Mouse (Mus musculus) cortical plate, adult 2 months (tissue): ENCODE results near the gene Zfyve19.

Experiments
- CTCF ChIP-seq: fragments of 200-500 bp; IDR thresholded peaks from 2 replicates; pipeline ENCODE4 v1.5.1; 2011; ENCODE audit warnings: mild to moderate bottlenecking, control low read depth, low read length; ENCODE audit not compliant: insufficient read depth; ENCODE audit errors: extremely low read depth
- POLR2A ChIP-seq: fragments of 200-500 bp; IDR thresholded peaks from 2 replicates; pipeline ENCODE4 v1.6.1; 2011; ENCODE audit warnings: mild to moderate bottlenecking, low read length, control low read depth; ENCODE audit not compliant: insufficient read depth; ENCODE audit errors: extremely low read depth

DNA sequence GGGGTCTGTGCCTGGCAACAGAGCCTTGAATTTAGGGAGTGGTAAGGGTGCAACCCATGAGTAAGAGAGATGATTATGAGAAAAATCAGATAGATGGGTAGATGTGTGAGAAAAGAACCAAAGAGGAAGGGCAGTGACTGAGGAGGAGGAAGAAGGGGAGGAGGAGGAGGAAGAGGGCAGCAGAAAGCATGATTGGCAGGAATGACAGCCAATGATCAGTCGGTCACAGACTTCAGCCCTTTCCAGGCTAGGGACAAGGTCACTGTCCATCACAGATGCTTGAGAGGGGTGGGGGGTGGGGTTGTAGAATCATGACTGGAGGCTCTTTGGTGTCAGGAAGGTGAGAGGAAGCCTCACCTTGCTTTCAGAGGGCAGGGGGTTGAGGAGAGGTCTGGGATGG is 52.1 kb downstream of the Zfyve19 start:
- TF ChIP-seq CTCF (no peak), POLR2A (no peak)
